Mouse (Mus musculus): ENCODE measurements around the gene Zfp791. TPM values are rescaled to one million over a fixed set of nuclear protein-coding genes. Genes with fewer than 3 reads are reported as not detected.
"Not testable (repeated sequence)": the region's sequence is repeated elsewhere in the genome, so short reads cannot be mapped to it uniquely, and the experiment has no call there.

The Zfp791 gene
- total RNA-seq, 2 experiments from 2014 or later = 6.9 to 7.7 TPM

DNA sequence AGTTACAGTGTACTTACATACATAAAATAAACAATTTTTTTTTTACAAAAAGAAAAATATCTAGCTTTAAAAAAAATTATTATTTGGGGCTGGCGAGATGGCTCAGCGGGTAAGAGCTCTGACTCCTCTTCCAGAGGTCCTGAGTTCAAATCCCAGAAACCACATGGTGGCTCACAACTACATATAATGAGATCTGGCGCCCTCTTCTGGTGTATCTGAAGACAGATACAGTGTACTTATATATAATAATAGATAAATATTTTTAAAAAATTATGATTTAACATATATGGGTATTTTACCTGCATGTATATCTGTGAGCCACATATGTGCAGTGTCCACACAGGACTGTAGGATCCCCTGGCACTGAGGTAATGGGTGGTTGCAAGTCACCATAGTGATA is 36.7 kb downstream of the Zfp791 start:
- intact Hi-C loops (cut with DNase I) = no loop called here
- no peak for DNase-seq (ENCODE audit: low spot score in 2 of 2)

DNA sequence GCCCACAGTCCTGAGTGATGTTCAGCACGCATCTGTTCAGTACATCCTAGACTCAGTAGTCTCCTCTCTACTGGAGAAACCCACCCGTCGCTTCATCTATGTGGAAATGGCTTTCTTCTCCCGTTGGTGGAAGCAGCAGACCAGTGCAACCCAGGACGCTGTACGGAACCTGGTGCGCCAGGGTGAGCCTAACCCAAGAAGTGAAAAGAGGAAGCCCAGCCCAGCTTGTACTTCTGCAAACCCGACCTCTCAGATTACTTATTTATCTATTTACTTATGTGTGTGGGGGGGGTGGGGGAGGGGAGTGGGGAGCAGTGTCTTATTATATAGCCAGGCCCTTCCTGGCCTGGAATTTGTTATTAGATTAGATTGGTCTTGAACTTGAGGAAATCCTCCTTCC is 38.3 kb downstream of the Zfp791 start:
- DNase-seq (ENCODE audit: low spot score in 2 of 2) = no peak
- intact Hi-C loops (cut with DNase I) = loop anchor here (5.0 kb wide), 1 partner anchor 213 kb away; the partner anchor contains the start of genes Orc6 and Vps35

DNA sequence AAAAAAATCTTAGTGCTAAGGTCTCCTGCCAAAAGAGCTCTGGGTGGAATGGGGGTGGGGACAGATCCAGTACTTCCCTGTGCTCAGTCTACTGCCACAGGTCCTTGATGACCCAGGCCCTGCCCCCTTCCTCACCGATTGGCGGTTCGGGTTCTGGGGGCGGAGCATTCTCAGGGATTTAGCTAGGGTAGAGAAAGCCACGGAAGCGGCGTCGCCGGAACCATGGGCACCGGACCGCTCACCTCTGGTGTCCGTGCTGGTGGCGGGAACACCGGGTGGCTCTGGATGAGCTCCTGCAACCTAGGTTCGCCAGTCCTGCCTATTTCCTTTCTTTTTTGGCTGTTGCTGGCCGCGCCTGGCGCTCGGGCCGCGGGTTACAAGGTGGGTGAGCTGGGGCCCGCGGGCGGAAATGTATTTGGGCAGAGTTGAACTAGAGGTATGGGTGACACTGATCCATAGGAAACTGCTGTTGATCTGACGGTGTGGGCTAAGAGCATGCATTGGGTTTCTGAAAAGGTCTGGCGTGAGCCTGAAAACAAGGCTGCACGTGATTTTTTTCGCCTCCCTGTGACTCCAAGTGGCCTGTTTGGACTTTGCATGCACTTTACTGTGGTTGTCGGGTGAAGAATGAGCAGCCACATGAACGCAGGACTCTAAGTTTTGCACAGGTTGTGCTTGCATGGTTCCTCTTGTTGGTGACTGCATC is 39.6 kb downstream of the Zfp791 start, which contains the start of gene Man2b1:
Man2b1 (plus strand) TSS at position 163 of the 706 bp plus-strand sequence.
- DNase-seq (ENCODE audit: low spot score in 2 of 2) = peak; percentile 85 to 95
- intact Hi-C loops (cut with DNase I) = loop anchor here (5.0 kb wide), 1 partner anchor 214 kb away; the partner anchor contains the start of genes Orc6 and Vps35

GRCm38 (mm10) chr8:85082169-85082568 is 40.7 kb downstream of the Zfp791 start:
- not testable (repeated sequence) for DNase-seq (ENCODE audit: low spot score in 2 of 2)
- intact Hi-C loops (cut with DNase I) = loop anchor here (5.0 kb wide), 1 partner anchor 215 kb away; the partner anchor contains the start of genes Orc6 and Vps35

DNA sequence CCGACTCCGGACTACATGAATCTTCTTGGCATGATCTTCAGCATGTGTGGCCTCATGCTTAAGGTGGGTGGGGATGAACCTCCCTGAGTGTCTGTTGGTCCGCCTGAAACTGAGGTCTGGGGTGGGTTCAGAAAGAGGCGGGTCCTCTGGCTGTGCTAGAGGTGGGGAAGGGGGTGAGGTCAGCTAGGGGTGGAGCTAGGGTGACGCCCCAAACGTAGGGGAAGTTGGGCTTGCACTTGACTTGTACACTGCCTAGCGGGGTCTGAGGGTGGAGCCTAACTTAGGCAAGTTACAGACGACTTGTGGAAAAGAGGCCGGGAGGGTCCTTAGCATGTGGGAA is 41.7 kb downstream of the Zfp791 start, which contains the start of gene Wdr83:
Wdr83 (minus strand) TSS at position 91 of the 340 bp plus-strand sequence.
- intact Hi-C loops (cut with DNase I) = loop anchor here (5.0 kb wide), 1 partner anchor 216 kb away; the partner anchor contains the start of genes Orc6 and Vps35
- no peak for DNase-seq (ENCODE audit: low spot score in 2 of 2)

GRCm38 (mm10) chr8:85080532-85081215 is 42.2 kb downstream of the Zfp791 start, which contains the start of gene Wdr83os:
Gene Wdr83os, plus strand, starts transcription at chr8:85080740.
- intact Hi-C loops (cut with DNase I) = loop anchor here (5.0 kb wide), 1 partner anchor 217 kb away; the partner anchor contains the start of genes Orc6 and Vps35

GRCm38 (mm10) chr8:85080214-85080531 is 42.7 kb downstream of the Zfp791 start:
- intact Hi-C loops (cut with DNase I) = loop anchor here (5.0 kb wide), 1 partner anchor 217 kb away; the partner anchor contains the start of genes Orc6 and Vps35
- DNase-seq (ENCODE audit: low spot score in 2 of 2) = peak in 1 of 2 experiments; percentile 35

More at GRCm38 (mm10) chr8:85080532-85081215, 42.2 kb downstream of the Zfp791 start, which contains the start of gene Wdr83os:
- DNase-seq (ENCODE audit: low spot score in 2 of 2) = peak; percentile 68 to 70

DNA sequence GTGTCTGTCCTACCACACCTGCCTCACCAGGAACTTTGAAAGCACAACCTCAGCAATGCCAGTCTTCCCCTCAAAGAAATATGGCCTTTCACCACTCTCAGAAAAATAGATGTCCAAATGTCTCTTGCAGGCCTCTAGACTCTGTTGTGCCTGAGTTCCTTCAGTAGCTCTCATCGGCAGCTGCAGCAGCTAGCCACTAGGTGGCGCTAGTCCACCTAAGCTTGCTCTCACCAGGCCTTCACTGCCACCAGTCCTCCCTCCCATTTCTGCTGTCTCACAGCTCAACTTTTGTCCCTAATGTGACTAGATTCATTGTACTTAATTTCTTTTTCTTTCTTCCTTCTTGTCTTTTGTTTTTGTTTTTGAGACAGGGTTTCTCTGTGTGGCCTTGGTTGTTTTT is 45.9 kb downstream of the Zfp791 start:
- DNase-seq (ENCODE audit: low spot score in 2 of 2) = peak; percentile 84 to 91
- intact Hi-C loops (cut with DNase I) = loop anchor here (2.0 kb wide), 1 partner anchor 94 kb away; no protein-coding TSS in a partner anchor

- intact Hi-C loops (cut with DNase I) = loop anchor here (2.0 kb wide), 1 partner anchor 95 kb away; no protein-coding TSS in a partner anchor
- no peak for DNase-seq (ENCODE audit: low spot score in 2 of 2)
Measured at GRCm38 (mm10) chr8:85076001-85076400, 46.9 kb downstream of the Zfp791 start.

DNA sequence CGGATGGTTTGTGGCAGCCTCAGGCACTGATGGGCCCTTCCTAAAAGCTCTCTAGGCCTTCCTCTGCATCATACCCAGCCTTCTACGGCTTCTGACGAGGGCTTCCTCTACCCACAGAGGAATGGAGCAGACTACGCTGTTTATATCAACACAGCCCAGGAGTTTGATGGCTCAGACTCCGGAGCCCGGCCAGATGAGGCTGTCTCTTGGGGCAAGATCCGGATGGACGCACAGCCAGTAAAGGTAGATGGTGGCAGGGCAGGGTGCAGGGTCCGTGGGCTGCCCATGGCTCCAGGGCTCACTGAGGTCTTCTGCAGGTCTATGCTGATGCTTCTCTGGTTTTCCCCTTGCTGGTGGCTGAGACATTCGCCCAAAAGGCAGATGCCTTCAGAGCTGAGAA is 48.3 kb downstream of the Zfp791 start:
- no peak for DNase-seq (ENCODE audit: low spot score in 2 of 2)
- intact Hi-C loops (cut with DNase I) = no loop called here

GRCm38 (mm10) chr8:85074167-85074566 is 48.7 kb downstream of the Zfp791 start:
- DNase-seq (ENCODE audit: low spot score in 2 of 2) = no peak
- intact Hi-C loops (cut with DNase I) = no loop called here

DNA sequence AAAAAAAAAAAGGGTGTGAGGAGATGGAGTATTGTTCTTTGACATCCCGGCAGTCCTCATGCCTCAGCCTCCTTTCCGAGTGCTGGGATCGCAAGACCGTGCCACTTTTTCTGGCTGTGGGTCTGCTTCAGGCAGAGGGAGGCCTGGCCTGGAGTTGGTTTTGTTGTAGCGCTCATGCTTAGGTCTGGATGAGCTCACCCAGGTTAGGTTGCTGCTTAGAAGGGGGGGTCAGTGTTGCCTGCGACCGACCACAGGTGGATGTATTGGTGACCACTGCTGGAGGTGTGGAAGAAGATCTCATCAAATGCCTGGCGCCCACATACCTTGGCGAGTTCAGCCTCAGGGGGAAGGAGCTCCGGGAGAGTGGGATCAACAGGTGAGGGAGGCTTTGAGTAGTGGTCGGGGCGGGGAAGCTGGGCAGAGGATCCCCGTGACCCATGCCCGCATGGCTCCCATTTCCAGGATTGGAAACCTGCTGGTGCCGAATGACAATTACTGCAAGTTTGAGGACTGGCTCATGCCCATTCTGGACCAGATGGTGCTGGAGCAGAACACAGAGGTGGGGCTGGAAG is 49.8 kb downstream of the Zfp791 start:
- intact Hi-C loops (cut with DNase I) = no loop called here
- DNase-seq (ENCODE audit: low spot score in 2 of 2) = no peak

GRCm38 (mm10) chr8:85072364-85072929 is 50.4 kb downstream of the Zfp791 start:
- intact Hi-C loops (cut with DNase I) = no loop called here
- peak in 1 of 2 experiments; percentile 57 for DNase-seq (ENCODE audit: low spot score in 2 of 2)

DNA sequence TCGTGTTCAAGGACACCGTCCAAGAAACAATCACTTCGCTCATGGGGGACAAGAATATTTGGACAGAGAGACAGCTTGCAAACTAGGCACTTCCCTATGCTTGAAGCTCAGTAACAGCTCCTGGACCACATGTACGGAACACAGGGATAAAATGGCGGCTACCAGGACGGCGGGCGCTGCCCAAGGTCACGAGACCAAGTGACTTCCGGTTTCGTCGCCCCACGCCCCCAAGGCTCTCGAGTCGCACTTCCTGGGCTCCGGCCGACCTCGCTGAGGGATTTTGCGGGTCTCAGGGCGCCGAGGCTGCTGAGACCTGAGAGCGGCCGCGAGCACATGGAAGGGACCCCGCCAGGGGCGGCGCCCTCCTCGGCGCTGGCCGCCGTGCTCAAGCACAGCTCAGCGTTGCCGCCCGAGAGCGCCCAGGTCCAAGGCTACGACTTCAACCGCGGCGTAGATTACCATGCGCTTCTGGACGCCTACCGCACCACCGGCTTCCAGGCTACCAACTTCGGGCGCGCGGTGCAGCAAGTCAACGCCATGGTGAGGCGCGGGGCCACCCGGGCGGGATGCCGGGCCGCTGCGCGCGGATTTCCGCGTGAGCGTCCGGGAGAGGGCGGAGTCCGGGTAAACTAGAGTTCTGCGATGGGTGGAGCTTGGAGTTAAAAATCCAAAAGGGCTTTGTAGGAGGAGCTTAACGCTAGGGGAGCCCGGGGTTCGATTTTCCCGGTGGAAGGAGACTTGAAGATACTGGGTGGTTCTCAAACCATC is 51.2 kb downstream of the Zfp791 start, which contains the start of gene Dhps:
Dhps (plus strand) TSS at position 244 of the 768 bp plus-strand sequence.
- intact Hi-C loops (cut with DNase I) = no loop called here
- DNase-seq (ENCODE audit: low spot score in 2 of 2) = peak; percentile 90 to 96

GRCm38 (mm10) chr8:85071041-85071440 is 51.9 kb downstream of the Zfp791 start:
- DNase-seq (ENCODE audit: low spot score in 2 of 2) = no peak
- intact Hi-C loops (cut with DNase I) = no loop called here

GRCm38 (mm10) chr8:85067982-85068381 is 54.9 kb downstream of the Zfp791 start, which contains the start of gene Gm5741:
Gene Gm5741, minus strand, starts transcription at chr8:85067982.
- DNase-seq (ENCODE audit: low spot score in 2 of 2) = no peak
- intact Hi-C loops (cut with DNase I) = no loop called here

DNA sequence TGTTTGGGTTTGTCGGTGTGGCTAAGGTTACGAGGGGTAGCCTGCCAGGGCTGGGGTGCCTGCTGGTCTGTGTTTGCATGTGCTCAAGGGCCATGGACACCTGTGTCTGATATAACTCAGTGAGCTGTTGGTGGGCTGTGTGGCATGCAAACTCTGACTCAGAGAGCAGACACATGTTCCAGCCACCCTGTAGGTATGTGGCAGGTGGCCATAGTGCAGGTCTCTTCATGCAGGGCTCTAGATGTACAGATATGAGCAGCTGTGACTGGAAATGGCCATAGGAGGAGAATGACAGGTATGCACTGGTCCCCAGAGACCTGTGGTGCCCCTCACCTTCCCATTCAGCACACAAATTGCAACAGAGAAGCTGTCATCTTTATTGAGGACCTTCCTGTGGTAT is 55.7 kb downstream of the Zfp791 start:
- DNase-seq (ENCODE audit: low spot score in 2 of 2) = no peak
- intact Hi-C loops (cut with DNase I) = no loop called here

DNA sequence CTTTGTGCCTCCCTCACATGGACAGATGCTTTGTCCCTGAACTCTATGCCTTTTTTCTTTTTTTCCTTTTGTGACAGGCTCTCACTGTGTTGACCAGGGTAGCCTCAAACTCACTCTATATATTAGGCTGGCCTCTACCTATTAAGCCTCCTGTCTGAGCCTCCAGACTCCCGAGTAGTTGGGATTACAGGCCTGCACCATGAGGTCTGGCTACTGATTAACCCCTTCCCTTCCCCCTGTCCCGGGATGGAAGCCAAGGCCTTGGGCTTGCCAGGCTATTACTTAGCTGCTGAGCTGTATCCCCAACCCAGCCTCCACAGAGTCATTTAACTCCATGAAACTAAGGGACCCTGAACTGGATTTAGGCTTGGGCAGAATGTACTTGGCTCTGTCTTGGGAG is 57.7 kb downstream of the Zfp791 start:
- intact Hi-C loops (cut with DNase I) = no loop called here
- DNase-seq (ENCODE audit: low spot score in 2 of 2) = no peak

GRCm38 (mm10) chr8:85062603-85063002 is 60.3 kb downstream of the Zfp791 start:
- DNase-seq (ENCODE audit: low spot score in 2 of 2) = no peak
- intact Hi-C loops (cut with DNase I) = no loop called here
